Mouse (Mus musculus): Measurements from ENCODE around the gene Slc17a5. TPM values are rescaled to one million over a fixed set of nuclear protein-coding genes. Genes with fewer than 3 reads are reported as not detected.

Slc17a5 gene
- polyA plus RNA-seq, 2 experiments, result 12.1 to 15.1 TPM

- H3K4me1 ChIP-seq (ENCODE audit: control insufficient read depth, insufficient read depth, low read length), result peaks cover 18% of the 10 kb centered on the region
- no peak for DNase-seq (ENCODE audit: low spot score)
- H3K9me3 ChIP-seq (ENCODE audit: control insufficient read depth, low read length), result no peaks in the 10 kb centered on the region
- TF ChIP-seq POLR2A (IDR thresholded peaks at IDR 0.05; ENCODE audit: borderline replicate concordance, extremely low read depth, insufficient read depth, insufficient read length), result no peak
- no peak overlapping the region for H3K4me2 ChIP-seq (replicated peaks; ENCODE audit: low read depth, low read length, severe bottlenecking)
- H3K36me3 ChIP-seq (ENCODE audit: control insufficient read depth, insufficient read depth, low read length), result no peaks in the 10 kb centered on the region
- no peaks in the 10 kb centered on the region for H3K27me3 ChIP-seq (ENCODE audit: control insufficient read depth, insufficient read depth, low read length)
- 75% methylated on average over 9 of the region's 9 CpGs for WGBS
- no peak overlapping the region for H3K9ac ChIP-seq (ENCODE audit: low read depth, low read length, severe bottlenecking)
- H3K4me3 ChIP-seq (replicated peaks; ENCODE audit: low read length), result no peak overlapping the region
- no peak overlapping the region for H3K27ac ChIP-seq (replicated peaks; ENCODE audit: low read depth, low read length)
- ATAC-seq (ENCODE audit: low FRiP score, low read depth), result no peak
These were observed 31.4 kb upstream of the Slc17a5 start for GRCm38 (mm10) chr9:78619285-78619684.

GRCm38 (mm10) chr9:78615401-78616021, 27.7 kb upstream of the Slc17a5 start, which contains the start of gene Cd109:
TSS of gene Cd109 (plus strand) at chr9:78615546.
- H3K4me1 ChIP-seq (ENCODE audit: control insufficient read depth, insufficient read depth, low read length), result peaks cover 18% of the 10 kb centered on the region
- H3K27me3 ChIP-seq (ENCODE audit: control insufficient read depth, insufficient read depth, low read length), result no peaks in the 10 kb centered on the region
- ATAC-seq (ENCODE audit: low FRiP score, low read depth) (peak; percentile 61), DNase-seq (ENCODE audit: low spot score) (peak; percentile 62)
- 0 out of 2 replicates have a peak, but pooled peaks have one; percentile 14 for TF ChIP-seq POLR2A (IDR thresholded peaks at IDR 0.05; ENCODE audit: borderline replicate concordance, extremely low read depth, insufficient read depth, insufficient read length)
- peak within 1 kb of the TSS; percentile 63 for H3K4me3 ChIP-seq (replicated peaks; ENCODE audit: low read length)
- no peaks in the 10 kb centered on the region for H3K36me3 ChIP-seq (ENCODE audit: control insufficient read depth, insufficient read depth, low read length)
- WGBS, result under 1% methylated on average over 43 of the region's 43 CpGs
- no peaks in the 10 kb centered on the region for H3K9me3 ChIP-seq (ENCODE audit: control insufficient read depth, low read length)
- H3K9ac ChIP-seq (ENCODE audit: low read depth, low read length, severe bottlenecking), result peak within 1 kb of the TSS; percentile 75
- H3K27ac ChIP-seq (replicated peaks; ENCODE audit: low read depth, low read length), result 0 out of 2 replicates have a peak within 1 kb of the TSS, but pooled peaks have one; percentile 33
- H3K4me2 ChIP-seq (replicated peaks; ENCODE audit: low read depth, low read length, severe bottlenecking), result peak within 1 kb of the TSS; percentile 93

GRCm38 (mm10) chr9:78614201-78614600, 26.4 kb upstream of the Slc17a5 start:
- H3K27ac ChIP-seq (replicated peaks; ENCODE audit: low read depth, low read length), result no peak overlapping the region
- H3K27me3 ChIP-seq (ENCODE audit: control insufficient read depth, insufficient read depth, low read length), result no peaks in the 10 kb centered on the region
- no peak overlapping the region for H3K4me3 ChIP-seq (replicated peaks; ENCODE audit: low read length)
- H3K9me3 ChIP-seq (ENCODE audit: control insufficient read depth, low read length), result no peaks in the 10 kb centered on the region
- H3K36me3 ChIP-seq (ENCODE audit: control insufficient read depth, insufficient read depth, low read length), result no peaks in the 10 kb centered on the region
- no peak overlapping the region for H3K4me2 ChIP-seq (replicated peaks; ENCODE audit: low read depth, low read length, severe bottlenecking)
- H3K9ac ChIP-seq (ENCODE audit: low read depth, low read length, severe bottlenecking), result no peak overlapping the region
- TF ChIP-seq POLR2A (IDR thresholded peaks at IDR 0.05; ENCODE audit: borderline replicate concordance, extremely low read depth, insufficient read depth, insufficient read length), result no peak
- 60% methylated on average over 6 of the region's 6 CpGs for WGBS
- DNase-seq (ENCODE audit: low spot score), result peak; percentile 64
- ATAC-seq (ENCODE audit: low FRiP score, low read depth), result peak; percentile 68
- H3K4me1 ChIP-seq (ENCODE audit: control insufficient read depth, insufficient read depth, low read length), result peaks cover 18% of the 10 kb centered on the region

- no peak for DNase-seq (ENCODE audit: low spot score)
These were observed 13.3 kb upstream of the Slc17a5 start for GRCm38 (mm10) chr9:78601046-78601730.

GRCm38 (mm10) chr9:78599927-78600326, 12.1 kb upstream of the Slc17a5 start:
- H3K4me1 ChIP-seq (ENCODE audit: control insufficient read depth, insufficient read depth, low read length), result no peaks in the 10 kb centered on the region
- no peaks in the 10 kb centered on the region for H3K36me3 ChIP-seq (ENCODE audit: control insufficient read depth, insufficient read depth, low read length)
- H3K4me2 ChIP-seq (replicated peaks; ENCODE audit: low read depth, low read length, severe bottlenecking), result no peak overlapping the region
- H3K4me3 ChIP-seq (replicated peaks; ENCODE audit: low read length), result no peak overlapping the region
- no peak for ATAC-seq (ENCODE audit: low FRiP score, low read depth)
- no peaks in the 10 kb centered on the region for H3K9me3 ChIP-seq (ENCODE audit: control insufficient read depth, low read length)
- no peaks in the 10 kb centered on the region for H3K27me3 ChIP-seq (ENCODE audit: control insufficient read depth, insufficient read depth, low read length)
- TF ChIP-seq POLR2A (IDR thresholded peaks at IDR 0.05; ENCODE audit: borderline replicate concordance, extremely low read depth, insufficient read depth, insufficient read length), result no peak
- no peak overlapping the region for H3K9ac ChIP-seq (ENCODE audit: low read depth, low read length, severe bottlenecking)
- no peak for DNase-seq (ENCODE audit: low spot score)
- no peak overlapping the region for H3K27ac ChIP-seq (replicated peaks; ENCODE audit: low read depth, low read length)
- WGBS, result 76% methylated on average over 5 of the region's 5 CpGs

More at GRCm38 (mm10) chr9:78601046-78601730, 13.3 kb upstream of the Slc17a5 start:
- WGBS, result 46% methylated on average over 4 of the region's 4 CpGs
- H3K27me3 ChIP-seq (ENCODE audit: control insufficient read depth, insufficient read depth, low read length), result no peaks in the 10 kb centered on the region
- H3K27ac ChIP-seq (replicated peaks; ENCODE audit: low read depth, low read length), result no peak overlapping the region
- H3K4me1 ChIP-seq (ENCODE audit: control insufficient read depth, insufficient read depth, low read length), result no peaks in the 10 kb centered on the region
- no peak overlapping the region for H3K4me2 ChIP-seq (replicated peaks; ENCODE audit: low read depth, low read length, severe bottlenecking)
- no peak overlapping the region for H3K4me3 ChIP-seq (replicated peaks; ENCODE audit: low read length)
- H3K9ac ChIP-seq (ENCODE audit: low read depth, low read length, severe bottlenecking), result no peak overlapping the region
- no peak for ATAC-seq (ENCODE audit: low FRiP score, low read depth)
- no peak for TF ChIP-seq POLR2A (IDR thresholded peaks at IDR 0.05; ENCODE audit: borderline replicate concordance, extremely low read depth, insufficient read depth, insufficient read length)
- H3K36me3 ChIP-seq (ENCODE audit: control insufficient read depth, insufficient read depth, low read length), result no peaks in the 10 kb centered on the region
- no peaks in the 10 kb centered on the region for H3K9me3 ChIP-seq (ENCODE audit: control insufficient read depth, low read length)
